Mouse (Mus musculus): ENCODE results near the gene Abcb9.

Gene Abcb9

GRCm38 (mm10) chr5:124095596-124096232 lies at the start of gene Abcb9:
Abcb9 (minus strand) TSS chr5:124095798.
- ATAC-seq (ENCODE audit: insufficient number of reproducible peaks, low FRiP score, low TSS enrichment), result peak; percentile 67

- no peak for ATAC-seq (ENCODE audit: insufficient number of reproducible peaks, low FRiP score, low TSS enrichment)
Measured at GRCm38 (mm10) chr5:124138066-124138465, 42.5 kb upstream of the Abcb9 start.

GRCm38 (mm10) chr5:124134261-124134660 lies 38.7 kb upstream of the Abcb9 start:
- ATAC-seq (ENCODE audit: insufficient number of reproducible peaks, low FRiP score, low TSS enrichment), result no peak

- no peak for ATAC-seq (ENCODE audit: insufficient number of reproducible peaks, low FRiP score, low TSS enrichment)
Measured at GRCm38 (mm10) chr5:124125093-124125492, 29.5 kb upstream of the Abcb9 start.

GRCm38 (mm10) chr5:124122357-124122756 lies 26.8 kb upstream of the Abcb9 start:
- ATAC-seq (ENCODE audit: insufficient number of reproducible peaks, low FRiP score, low TSS enrichment), result no peak

- ATAC-seq (ENCODE audit: insufficient number of reproducible peaks, low FRiP score, low TSS enrichment), result no peak
Measured at GRCm38 (mm10) chr5:124119204-124119603, 23.6 kb upstream of the Abcb9 start.

GRCm38 (mm10) chr5:124115990-124116845 lies 20.6 kb upstream of the Abcb9 start, which contains the start of gene Arl6ip4:
Arl6ip4 (plus strand) TSS chr5:124116089.
- ATAC-seq (ENCODE audit: insufficient number of reproducible peaks, low FRiP score, low TSS enrichment), result no peak

- no peak for ATAC-seq (ENCODE audit: insufficient number of reproducible peaks, low FRiP score, low TSS enrichment)
Measured at GRCm38 (mm10) chr5:124115531-124115930, 19.9 kb upstream of the Abcb9 start.

- ATAC-seq (ENCODE audit: insufficient number of reproducible peaks, low FRiP score, low TSS enrichment), result no peak
Measured at GRCm38 (mm10) chr5:124114276-124115025, 18.9 kb upstream of the Abcb9 start.

GRCm38 (mm10) chr5:124113030-124113429 lies 17.4 kb upstream of the Abcb9 start:
- ATAC-seq (ENCODE audit: insufficient number of reproducible peaks, low FRiP score, low TSS enrichment), result no peak

GRCm38 (mm10) chr5:124112531-124112930 lies 16.9 kb upstream of the Abcb9 start:
- ATAC-seq (ENCODE audit: insufficient number of reproducible peaks, low FRiP score, low TSS enrichment), result no peak

- ATAC-seq (ENCODE audit: insufficient number of reproducible peaks, low FRiP score, low TSS enrichment), result peak; percentile 85
Measured at GRCm38 (mm10) chr5:124111742-124112497, 16.3 kb upstream of the Abcb9 start, which contains the start of gene Ogfod2. Ogfod2 (plus strand) TSS chr5:124112297.

- ATAC-seq (ENCODE audit: insufficient number of reproducible peaks, low FRiP score, low TSS enrichment), result 0 out of 2 replicates have a peak, but pooled peaks have one; percentile 17
Measured at GRCm38 (mm10) chr5:124111077-124111741, 15.6 kb upstream of the Abcb9 start.

GRCm38 (mm10) chr5:124103552-124103951 lies 8.0 kb upstream of the Abcb9 start:
- no peak for ATAC-seq (ENCODE audit: insufficient number of reproducible peaks, low FRiP score, low TSS enrichment)

GRCm38 (mm10) chr5:124103020-124103419 lies 7.4 kb upstream of the Abcb9 start:
- no peak for ATAC-seq (ENCODE audit: insufficient number of reproducible peaks, low FRiP score, low TSS enrichment)

GRCm38 (mm10) chr5:124102326-124102725 lies 6.7 kb upstream of the Abcb9 start:
- no peak for ATAC-seq (ENCODE audit: insufficient number of reproducible peaks, low FRiP score, low TSS enrichment)

- no peak for ATAC-seq (ENCODE audit: insufficient number of reproducible peaks, low FRiP score, low TSS enrichment)
Measured at GRCm38 (mm10) chr5:124100128-124101044, 4.8 kb upstream of the Abcb9 start.

GRCm38 (mm10) chr5:124098923-124099322 lies 3.3 kb upstream of the Abcb9 start:
- no peak for ATAC-seq (ENCODE audit: insufficient number of reproducible peaks, low FRiP score, low TSS enrichment)
